Mouse (Mus musculus): ENCODE measurements at regions not wholly inside any gene's neighbourhood (a gene's known extent, or its start where the extent isn't known, plus 50 kb on each side); places are given as distances from the start of the nearest gene placed in this dataset.
"Not testable (repeated sequence)": the region's sequence is repeated elsewhere in the genome, so short reads cannot be mapped to it uniquely, and the experiment has no call there.

DNA sequence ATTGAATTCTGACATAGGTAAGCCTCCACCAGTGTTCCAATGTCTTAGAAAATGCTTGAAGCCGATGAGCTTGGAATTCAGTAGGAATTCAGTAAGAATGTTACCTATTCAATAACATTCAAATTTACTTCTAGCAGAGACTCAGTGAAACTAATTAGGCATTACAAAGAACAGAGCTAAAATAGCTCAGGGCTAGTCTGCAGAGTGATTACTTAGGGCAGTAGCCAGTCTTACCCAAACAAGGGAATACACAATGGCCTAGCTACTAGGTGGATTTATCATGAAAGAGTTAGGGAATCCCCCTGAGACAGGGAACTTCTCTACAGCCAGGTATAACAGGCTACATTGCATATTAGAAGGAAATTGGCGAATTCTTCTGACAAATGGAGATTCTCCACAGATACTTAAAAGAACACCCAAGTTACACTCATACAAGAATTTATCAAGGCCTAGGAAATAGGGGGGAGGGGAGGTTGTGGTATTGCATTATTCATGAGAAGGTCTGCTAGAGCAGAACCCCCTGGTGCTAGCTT is 799.6 kb downstream of the 1700064H15Rik start:
- in situ Hi-C loops (cut with MboI; ENCODE audit: low pct_unique_long_range_greater_than_20kb in 1 of 2, low sequenced_read_pairs in 2 of 2, unreplicated experiment in 1 of 2), result not testable (repeated sequence)

DNA sequence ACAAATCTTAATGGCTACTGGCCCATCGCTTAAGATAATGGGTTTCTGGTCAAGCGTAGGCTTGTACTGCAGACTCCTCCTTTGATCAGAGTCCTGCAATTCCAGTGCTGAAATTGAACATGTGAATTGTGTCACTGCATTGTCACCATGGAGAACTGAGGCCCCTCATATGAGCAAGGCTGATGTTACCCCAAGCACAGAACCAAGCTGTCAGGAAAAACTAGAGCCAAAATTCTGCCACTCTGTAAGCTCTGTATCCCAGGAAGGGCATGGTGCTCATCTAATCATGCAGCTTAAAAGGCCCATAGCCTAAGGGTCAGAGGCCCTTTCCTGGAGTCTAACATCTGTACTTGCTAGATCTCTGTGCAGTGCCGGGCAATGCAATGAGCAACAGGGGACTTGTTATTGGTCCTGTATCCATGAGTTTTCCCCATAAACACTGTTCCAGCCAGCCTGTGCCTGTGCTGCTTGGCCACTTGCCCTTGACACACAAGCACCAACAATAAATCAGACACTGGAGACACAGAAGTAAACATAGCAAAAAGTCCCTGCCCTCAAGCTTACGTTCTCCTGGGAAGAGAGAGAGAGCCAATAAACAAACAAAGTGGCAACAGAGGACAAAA is 760.2 kb downstream of the 1700064H15Rik start:
- in situ Hi-C loops (cut with MboI; ENCODE audit: low pct_unique_long_range_greater_than_20kb in 1 of 2, low sequenced_read_pairs in 2 of 2, unreplicated experiment in 1 of 2), result no loop called here

DNA sequence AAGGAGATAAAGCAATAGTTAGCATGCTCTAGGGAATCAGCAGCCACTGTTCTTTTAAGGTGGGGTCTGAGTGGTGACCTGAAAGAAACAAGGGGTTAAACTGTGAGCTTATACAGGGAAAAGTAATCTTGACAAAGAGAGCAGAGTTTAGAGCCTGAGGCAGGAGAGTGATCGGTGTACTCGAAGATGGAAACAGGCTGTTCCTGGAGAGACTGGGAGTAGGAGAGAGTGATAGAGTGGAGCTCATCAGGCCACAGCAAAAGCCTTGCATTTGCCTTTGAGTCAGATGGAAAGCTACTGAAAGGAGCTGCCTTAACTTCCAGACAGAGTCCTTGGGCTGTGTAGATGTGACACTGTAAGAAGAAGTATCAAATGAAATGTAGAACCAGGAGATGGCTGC is 759.7 kb downstream of the 1700064H15Rik start:
- in situ Hi-C loops (cut with MboI; ENCODE audit: low pct_unique_long_range_greater_than_20kb in 1 of 2, low sequenced_read_pairs in 2 of 2, unreplicated experiment in 1 of 2), result no loop called here

DNA sequence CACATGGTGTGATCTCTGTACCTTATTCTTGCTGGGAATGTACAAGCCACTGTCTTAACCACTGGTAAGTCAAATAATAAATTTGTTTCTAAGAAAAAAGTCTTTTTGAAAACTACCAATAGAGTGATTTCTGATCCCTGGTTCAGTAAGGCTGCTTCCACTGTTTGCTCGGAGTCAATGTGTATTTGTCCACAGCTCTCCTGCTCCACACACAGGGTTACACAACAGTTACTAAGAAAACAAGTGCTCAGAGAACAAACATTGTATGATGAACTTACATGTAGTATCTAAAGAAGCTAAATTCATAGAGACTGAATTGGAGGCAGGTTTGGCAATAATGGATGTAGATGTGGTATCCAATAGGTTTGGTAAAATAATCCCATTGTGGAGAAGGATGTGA is 751.4 kb downstream of the 1700064H15Rik start:
- in situ Hi-C loops (cut with MboI; ENCODE audit: low pct_unique_long_range_greater_than_20kb in 1 of 2, low sequenced_read_pairs in 2 of 2, unreplicated experiment in 1 of 2), result no loop called here

DNA sequence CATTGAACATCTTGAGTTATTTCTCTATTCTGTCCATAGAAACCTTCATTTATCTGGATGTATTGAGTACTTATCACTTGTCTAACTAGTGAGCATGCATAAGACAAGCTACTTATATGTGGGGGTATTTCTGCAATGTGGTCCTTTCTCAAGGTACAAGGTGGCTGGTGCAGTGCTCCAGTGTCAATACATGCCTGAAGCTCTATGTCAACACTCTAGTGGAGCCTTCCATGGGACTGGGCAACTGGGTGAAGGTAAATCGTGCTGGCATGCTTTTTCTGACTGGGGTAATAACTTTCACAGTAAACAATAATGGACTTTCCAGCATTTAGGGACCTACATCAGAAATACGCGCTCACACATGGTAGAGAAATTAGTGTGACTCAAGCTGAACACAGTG is 750.9 kb downstream of the 1700064H15Rik start:
- in situ Hi-C loops (cut with MboI; ENCODE audit: low pct_unique_long_range_greater_than_20kb in 1 of 2, low sequenced_read_pairs in 2 of 2, unreplicated experiment in 1 of 2), result no loop called here

DNA sequence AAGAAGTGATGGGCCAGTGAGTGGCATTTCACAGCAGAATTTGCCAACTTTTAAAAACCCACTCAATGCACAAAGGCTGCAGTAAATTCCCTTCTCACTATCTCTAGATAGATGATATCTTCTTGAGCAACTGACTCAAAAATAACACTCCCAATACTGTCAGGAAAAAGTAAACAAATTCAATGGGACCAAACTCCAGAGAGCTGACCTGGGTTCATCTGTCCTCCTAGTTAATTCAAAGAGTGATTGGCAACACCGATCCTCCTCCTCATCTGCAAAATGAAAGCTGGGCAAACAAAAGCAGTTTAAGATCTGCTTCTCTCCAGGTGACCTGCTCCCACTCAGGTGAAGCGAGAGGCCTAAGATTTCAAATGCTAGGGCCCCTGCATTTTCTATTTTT is 747.3 kb downstream of the 1700064H15Rik start:
- in situ Hi-C loops (cut with MboI; ENCODE audit: low pct_unique_long_range_greater_than_20kb in 1 of 2, low sequenced_read_pairs in 2 of 2, unreplicated experiment in 1 of 2), result no loop called here

DNA sequence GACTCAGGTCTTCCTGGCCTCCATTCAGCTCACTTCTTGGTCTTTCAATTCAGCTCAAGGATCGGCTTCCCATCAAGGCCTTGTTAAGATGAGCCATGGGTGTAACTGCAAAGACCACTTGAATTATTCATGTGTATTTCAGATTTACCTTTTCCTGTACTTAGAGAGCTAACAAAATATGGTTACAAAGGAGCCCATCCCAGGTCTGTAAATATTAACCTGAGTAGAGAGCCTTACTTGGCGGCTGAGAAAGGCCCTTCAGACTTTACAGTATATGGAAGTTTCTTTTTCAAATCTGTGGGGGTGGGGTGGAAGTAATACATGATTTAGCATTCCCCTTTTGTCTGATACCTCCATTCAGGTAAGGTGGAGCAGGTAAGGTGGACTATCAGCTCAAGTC is 735.7 kb downstream of the 1700064H15Rik start:
- in situ Hi-C loops (cut with MboI; ENCODE audit: low pct_unique_long_range_greater_than_20kb in 1 of 2, low sequenced_read_pairs in 2 of 2, unreplicated experiment in 1 of 2), result no loop called here

DNA sequence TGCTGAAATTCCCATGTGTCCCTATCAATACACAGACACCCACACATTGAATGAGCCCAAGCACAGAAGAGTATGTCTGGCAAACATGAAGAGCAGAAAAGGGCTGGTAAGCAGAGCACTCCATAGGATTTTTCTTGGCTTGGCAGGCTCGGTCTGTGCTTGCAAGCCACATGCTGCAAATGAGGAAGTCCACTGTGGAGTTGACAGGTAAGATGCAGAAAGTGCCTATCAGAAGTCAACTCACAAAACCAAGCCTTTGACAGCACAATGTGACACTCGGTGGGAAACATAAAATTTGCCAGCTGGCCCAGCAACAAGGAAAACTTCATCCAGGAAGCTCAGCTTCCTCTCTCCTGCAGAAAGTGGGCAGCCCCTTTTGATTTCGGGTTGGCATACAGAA is 722.7 kb downstream of the 1700064H15Rik start:
- in situ Hi-C loops (cut with MboI; ENCODE audit: low pct_unique_long_range_greater_than_20kb in 1 of 2, low sequenced_read_pairs in 2 of 2, unreplicated experiment in 1 of 2), result no loop called here

DNA sequence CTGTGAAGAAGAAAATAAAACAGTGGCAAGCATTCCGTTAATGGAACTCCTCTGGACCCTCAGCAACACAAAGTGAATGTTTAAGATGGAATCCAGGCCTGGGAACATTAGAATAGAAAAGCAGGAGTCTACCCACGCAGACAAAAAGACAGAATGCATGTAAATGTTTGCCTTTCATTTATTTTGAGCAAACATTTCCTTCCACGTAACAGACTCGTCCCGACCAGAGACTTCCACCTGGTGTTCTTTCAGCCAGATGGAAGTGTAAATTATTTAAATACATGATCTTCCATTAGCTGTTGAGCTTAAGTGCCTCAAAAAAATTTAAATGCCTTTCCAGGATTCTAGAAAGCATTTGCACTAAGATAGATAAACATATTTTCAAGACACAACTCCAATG is 722.3 kb downstream of the 1700064H15Rik start:
- in situ Hi-C loops (cut with MboI; ENCODE audit: low pct_unique_long_range_greater_than_20kb in 1 of 2, low sequenced_read_pairs in 2 of 2, unreplicated experiment in 1 of 2), result no loop called here

DNA sequence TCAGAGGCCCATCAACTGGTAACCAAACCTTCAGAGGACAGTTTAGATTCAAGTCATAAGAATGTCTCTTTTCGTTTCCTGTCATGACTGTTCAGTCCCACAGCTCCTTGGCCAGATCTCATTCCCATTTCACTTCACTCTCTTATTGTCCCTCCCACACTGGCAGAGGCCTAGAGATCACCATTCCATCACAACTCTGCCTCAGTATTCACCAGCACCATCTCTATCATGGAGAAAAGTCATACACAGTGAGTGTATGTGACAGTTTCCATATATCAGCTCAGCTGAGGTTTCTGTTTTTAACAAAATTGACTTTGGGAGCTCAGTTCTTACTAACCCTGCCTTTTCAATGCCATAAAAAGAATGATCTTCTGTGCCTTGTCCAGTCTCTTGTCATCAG is 719.7 kb downstream of the 1700064H15Rik start:
- in situ Hi-C loops (cut with MboI; ENCODE audit: low pct_unique_long_range_greater_than_20kb in 1 of 2, low sequenced_read_pairs in 2 of 2, unreplicated experiment in 1 of 2), result no loop called here

DNA sequence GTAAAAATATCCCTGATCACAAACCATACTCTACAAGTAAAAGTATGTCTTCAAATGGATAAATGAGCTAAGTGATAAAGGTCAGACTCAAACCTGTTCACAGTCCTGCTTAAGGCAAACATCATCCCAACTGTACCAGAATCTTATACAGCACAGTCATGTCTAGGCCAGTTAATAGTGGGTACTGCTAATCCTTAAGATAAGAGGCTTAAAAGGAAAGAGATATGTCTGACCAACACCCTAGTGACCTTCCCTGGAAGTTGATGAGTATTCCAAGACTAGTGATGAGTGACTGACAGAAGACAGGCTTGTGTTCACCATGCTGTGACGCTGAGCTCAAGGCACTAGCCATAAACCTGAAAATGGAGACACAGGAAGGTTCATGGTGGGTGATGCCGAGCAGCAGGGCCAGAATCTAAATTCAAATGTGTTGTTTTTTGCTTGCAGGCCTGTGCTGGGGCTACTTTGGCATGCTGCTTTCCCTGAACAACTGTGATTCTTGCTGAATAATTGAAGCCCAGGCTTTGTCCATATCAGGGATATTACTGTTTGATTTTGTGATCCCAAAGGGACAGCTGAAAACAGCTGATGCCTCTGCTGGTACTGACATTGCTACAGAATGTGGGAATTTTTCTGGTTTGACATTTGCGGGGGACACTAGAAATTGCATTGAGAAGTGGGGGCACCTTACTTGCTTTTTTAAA is 699.9 kb downstream of the 1700064H15Rik start:
- in situ Hi-C loops (cut with MboI; ENCODE audit: low pct_unique_long_range_greater_than_20kb in 1 of 2, low sequenced_read_pairs in 2 of 2, unreplicated experiment in 1 of 2), result no loop called here

DNA sequence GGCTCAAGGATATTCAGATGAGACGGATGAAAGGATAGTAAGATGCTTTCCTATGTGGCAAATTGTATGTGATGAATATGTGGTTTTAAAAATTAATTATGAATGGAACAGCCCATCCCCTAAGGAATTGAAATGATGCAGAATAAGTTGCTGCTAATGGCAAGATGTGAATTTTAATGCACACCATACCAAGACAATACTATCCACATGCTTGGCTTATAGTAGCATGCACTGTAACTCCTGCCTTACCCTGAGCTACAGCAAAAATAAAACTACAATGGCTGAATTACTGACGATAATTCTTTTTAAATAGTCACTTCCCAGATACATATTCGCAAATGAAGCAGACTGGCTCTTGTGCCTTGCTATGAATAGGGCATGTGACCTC is 699.4 kb downstream of the 1700064H15Rik start:
- in situ Hi-C loops (cut with MboI; ENCODE audit: low pct_unique_long_range_greater_than_20kb in 1 of 2, low sequenced_read_pairs in 2 of 2, unreplicated experiment in 1 of 2), result no loop called here

DNA sequence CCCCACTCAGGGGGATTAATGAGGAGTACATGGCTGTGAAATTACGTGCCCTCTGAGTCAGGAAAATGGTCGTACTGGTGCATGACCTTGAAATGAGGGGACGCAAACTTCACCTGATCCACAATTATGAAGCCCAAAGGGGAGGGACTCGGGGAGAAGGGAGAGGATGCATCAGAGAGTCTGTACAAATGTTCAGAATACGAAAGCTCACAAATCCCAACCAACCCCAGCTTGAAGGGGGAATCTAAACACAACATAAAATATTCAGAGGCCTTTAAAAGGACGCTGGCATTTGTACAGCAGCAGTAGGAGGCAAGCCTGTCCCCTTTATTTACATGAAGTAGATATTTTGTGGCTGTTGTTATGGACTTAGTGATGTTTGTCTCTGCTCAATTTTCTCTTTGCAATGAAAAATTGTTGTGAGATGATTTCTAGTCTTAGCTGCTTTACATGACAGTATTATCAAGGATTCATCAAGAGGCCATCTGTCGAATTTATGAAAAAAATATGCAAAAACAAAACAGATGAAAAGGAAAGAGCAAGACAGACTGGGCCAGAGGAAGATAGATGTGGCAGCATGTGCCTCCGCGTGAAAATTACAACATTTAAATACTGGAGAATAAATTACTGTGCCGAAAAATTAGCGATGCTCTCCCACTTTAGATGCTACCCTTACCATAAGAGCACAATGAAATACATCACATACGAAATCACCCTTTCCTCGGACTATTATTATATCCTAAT is 695.3 kb downstream of the 1700064H15Rik start:
- in situ Hi-C loops (cut with MboI; ENCODE audit: low pct_unique_long_range_greater_than_20kb in 1 of 2, low sequenced_read_pairs in 2 of 2, unreplicated experiment in 1 of 2), result no loop called here

DNA sequence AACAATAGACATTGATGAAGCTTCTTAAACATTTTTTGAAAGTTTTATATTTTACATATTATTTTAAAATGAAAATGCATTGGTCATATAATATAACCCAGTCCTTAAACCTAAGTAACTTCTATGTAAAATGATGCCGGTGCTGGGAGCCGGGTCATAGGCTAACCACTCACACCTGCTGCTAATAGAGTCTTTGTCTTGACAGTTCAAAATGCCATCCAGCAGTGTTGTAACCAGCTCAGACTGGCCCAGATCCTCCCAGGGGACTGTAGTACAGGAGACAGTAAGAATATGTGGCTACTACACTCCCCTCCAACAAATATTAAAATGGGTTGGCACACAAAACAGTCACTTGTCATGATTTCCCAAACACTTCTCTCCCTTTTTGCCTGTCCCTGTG is 693.6 kb downstream of the 1700064H15Rik start:
- in situ Hi-C loops (cut with MboI; ENCODE audit: low pct_unique_long_range_greater_than_20kb in 1 of 2, low sequenced_read_pairs in 2 of 2, unreplicated experiment in 1 of 2), result no loop called here

DNA sequence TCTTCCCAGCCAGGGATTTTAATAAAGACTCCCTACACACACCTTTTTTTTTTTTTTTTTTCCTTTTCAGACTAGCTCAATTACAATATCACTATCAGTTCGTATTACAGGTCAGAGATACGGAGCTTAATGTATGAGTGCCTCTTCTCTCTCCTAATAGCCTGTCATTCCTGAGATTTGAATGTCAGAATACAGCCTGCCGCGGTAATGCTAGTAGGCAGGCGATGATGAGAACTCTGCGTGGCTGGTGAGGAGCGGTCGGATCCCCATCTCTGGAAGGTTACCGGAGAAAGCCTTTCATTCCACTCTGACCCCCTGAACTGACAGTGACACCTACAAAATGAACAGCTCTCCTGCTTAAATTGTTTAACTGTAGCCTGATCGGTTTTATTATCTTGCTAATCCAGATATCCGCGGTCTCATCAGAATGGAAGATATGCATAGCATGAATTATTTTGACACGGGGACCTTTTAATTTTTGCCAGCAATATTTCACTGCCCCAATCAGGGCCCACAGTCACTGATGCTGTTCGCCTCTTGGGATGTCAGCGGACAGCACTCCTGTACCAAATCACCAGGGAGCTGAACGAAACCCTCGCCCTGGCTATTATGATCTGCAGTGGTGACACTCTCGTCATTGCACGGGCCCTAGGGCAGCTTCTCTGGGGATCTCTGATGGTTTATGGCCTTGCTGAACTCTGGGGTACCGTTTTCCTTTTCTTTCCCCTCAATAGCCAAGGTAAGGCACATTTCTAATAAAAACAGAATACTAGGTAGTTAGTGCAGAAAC is 690.9 kb downstream of the 1700064H15Rik start:
- in situ Hi-C loops (cut with MboI; ENCODE audit: low pct_unique_long_range_greater_than_20kb in 1 of 2, low sequenced_read_pairs in 2 of 2, unreplicated experiment in 1 of 2), result no loop called here

DNA sequence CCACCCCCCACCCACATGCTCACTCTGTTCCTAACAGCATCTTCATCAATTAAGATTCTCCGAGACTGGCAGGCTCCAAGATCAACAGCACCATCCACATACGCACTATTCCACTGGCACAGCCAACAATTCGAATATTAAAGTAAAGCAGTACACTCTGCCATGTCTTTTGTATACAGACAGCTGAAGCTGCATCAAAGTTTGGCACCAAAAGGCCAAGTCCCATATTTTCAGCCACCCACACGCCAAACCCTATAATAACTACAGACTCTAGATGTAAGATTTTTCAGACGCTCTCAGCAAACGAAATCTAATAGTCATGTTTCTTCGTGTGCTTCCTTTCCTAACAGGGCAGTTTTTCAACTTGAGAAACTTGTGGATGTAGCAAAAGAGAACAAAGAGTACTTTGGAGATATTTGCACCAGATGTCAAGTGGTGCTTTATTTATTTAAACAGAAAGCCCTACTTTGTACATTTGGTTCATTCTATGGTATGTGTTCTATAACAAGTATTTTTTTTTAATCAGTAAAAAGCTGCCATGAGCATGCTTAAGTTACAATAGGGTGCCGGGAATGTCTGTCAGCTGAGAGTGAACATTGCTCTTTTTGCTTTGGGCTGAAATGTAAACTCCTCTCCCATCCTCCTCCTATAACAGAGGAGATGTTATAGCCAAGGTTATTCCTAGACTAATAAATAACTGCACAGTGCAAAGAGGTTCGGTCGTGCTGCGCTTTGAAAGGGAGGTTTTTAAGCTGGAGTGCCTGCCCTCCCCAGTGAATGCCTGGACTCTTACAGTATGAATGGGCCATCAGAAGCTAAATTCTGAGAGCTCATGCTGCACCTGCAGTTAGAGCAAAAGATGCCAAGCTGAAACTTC is 686.9 kb downstream of the 1700064H15Rik start:
- in situ Hi-C loops (cut with MboI; ENCODE audit: low pct_unique_long_range_greater_than_20kb in 1 of 2, low sequenced_read_pairs in 2 of 2, unreplicated experiment in 1 of 2), result no loop called here

DNA sequence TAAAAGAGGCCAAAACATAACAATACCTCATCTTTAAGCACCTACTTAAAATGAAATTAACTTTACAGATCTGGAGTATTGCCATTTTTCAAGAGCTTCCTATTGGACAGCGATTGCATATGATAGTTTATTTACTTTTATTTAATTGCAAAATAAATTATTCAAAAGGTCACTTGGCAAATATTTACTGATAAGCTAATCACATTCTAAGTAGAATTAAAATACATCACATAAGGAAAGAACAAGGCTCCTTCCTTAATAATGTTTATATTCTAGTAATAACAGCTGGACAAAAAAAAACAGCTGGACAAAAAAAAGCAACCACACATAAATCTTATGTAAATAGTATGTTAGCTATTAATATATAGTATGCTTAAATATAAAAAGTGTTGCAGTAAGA is 668.1 kb downstream of the 1700064H15Rik start:
- in situ Hi-C loops (cut with MboI; ENCODE audit: low pct_unique_long_range_greater_than_20kb in 1 of 2, low sequenced_read_pairs in 2 of 2, unreplicated experiment in 1 of 2), result no loop called here

DNA sequence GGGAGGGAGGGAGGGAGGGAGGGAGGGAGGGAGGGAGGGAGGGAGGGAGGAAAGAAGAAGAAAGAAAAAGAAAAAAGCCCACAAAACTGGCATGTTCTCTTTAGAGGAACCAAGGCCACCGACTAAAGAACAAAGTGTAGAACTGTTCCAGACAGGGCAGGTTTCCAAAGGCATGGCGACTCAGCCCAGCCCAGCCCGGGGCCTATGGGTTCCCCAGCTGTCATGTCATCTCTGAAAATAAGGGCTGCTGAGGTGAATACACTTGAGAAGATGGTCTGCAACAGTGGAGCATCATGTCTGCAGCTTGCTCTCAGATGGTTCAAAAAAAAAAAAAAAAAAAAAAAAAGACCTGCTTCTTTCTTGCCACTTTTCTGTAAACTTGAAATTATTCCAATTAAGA is 639.8 kb downstream of the 1700064H15Rik start:
- in situ Hi-C loops (cut with MboI; ENCODE audit: low pct_unique_long_range_greater_than_20kb in 1 of 2, low sequenced_read_pairs in 2 of 2, unreplicated experiment in 1 of 2), result no loop called here

Measured in mouse embryonic stem cell (cell line).